Mouse (Mus musculus): ENCODE data around the gene Rab8a. TPM values are rescaled to one million over a fixed set of nuclear protein-coding genes. Genes with fewer than 3 reads are reported as not detected.
"Not testable (repeated sequence)": the region's sequence is repeated elsewhere in the genome, so short reads cannot be mapped to it uniquely, and the experiment has no call there.

The Rab8a gene
- 66.4 and 69.7 TPM in 2 replicates for polyA plus RNA-seq (2015; fragmentation: Nextera tagmentation; extraction: Ambion mirVana)

DNA sequence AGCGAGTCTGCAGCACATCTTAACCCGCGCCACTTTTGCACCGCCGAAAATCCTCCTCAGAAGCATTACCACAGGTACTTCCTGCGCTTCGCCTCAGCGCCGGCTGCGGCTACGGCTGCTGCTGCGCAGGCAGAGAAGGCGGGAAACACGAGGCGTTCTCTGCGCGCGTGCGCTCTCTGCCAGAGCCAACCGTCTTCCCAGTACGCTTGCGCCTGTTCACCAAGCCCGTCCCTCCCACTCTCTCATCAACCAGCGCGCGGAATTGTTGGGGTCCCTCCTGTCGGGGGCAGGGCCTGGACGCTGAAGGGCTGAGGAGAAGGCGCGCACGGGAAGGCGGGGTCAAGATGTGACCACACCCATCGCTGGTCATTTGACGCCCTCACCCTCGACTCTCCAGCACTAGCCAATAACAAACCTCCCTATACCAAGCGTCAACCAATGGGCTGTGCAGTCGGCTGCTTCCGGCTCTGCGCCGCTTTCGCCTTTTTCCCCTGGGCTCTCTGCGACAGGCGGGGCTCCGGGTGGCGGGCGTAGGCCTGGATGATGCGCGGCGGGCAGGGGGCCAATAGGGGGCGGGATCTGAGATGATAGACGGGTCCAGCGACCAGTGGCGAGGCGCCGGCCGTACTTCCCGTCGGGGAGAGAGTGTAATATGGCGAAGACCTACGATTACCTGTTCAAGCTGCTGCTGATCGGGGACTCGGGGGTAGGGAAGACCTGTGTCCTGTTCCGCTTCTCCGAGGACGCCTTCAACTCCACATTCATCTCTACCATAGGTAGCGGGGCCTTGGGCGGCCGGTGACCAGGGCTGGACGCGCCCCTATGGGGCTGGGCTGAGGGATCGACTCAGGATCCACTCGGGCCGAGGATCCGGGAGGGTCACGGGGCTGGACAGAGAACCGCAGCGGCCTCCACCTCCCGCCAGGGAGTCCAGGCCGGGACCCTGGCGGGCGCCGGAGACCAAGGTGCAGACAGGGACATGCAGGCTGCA, at the start of gene Rab8a:
Gene Rab8a (plus strand): TSS at position 494 of the 991 bp plus-strand sequence.
- H3K4me2 ChIP-seq: peak within 1 kb of the TSS; percentile 92
- H3K9ac ChIP-seq: peak within 1 kb of the TSS; percentile 88
- peak within 1 kb of the TSS; percentile 90 for H3K27ac ChIP-seq (replicated peaks)
- peaks cover 27% of the 10 kb centered on the region for H3K36me3 ChIP-seq (replicated peaks)
- ATAC-seq (ENCODE audit: insufficient read depth): peak; percentile 98
- peak within 1 kb of the TSS; percentile 81 for H3K4me3 ChIP-seq (replicated peaks)
- H3K27me3 ChIP-seq: no peaks in the 10 kb centered on the region
- H3K9me3 ChIP-seq (replicated peaks): no peaks in the 10 kb centered on the region
- H3K4me1 ChIP-seq (replicated peaks): peaks cover 64% of the 10 kb centered on the region
- WGBS (ENCODE audit: insufficient replicate concordance): under 1% methylated on average over 82 of the region's 82 CpGs

- Histone ChIP-seq H3K4me1 (replicated peaks) (no peaks in the 10 kb centered on the region), H3K36me3 (replicated peaks) (no peaks in the 10 kb centered on the region), H3K4me2 (no peak overlapping the region), H3K4me3 (replicated peaks) (no peak overlapping the region), H3K9ac (no peak overlapping the region), H3K27me3 (no peaks in the 10 kb centered on the region), H3K27ac (replicated peaks) (no peak overlapping the region), H3K9me3 (replicated peaks) (no peaks in the 10 kb centered on the region)
- 45% methylated on average over 3 of the region's 3 CpGs for WGBS (ENCODE audit: insufficient replicate concordance)
- ATAC-seq (ENCODE audit: insufficient read depth): no peak
These were observed 48.5 kb upstream of the Rab8a start for GRCm38 (mm10) chr8:72112486-72112885.

DNA sequence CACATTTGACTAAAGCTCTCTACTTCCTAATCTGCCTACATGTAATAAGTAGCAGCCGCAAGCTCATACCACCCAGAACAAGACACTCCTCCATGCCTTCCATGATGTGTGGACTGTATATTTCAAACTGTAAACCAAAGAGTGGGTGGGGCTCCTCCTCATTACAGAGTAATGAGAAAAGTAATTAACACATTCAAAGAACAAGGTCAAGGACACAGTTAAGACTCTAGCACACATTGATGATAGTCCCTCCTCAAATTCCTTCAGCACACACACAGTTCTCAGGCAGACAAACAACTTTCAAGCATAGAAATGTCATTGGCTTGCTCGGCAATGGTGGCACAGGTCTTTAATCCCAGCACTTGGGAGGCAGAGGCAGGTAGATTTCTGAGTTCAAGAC, 45.8 kb upstream of the Rab8a start:
- no peak overlapping the region for H3K9ac ChIP-seq
- no peaks in the 10 kb centered on the region for H3K27me3 ChIP-seq
- H3K4me3 ChIP-seq (replicated peaks): no peak overlapping the region
- whole genome bisulfite sequencing (ENCODE audit: insufficient replicate concordance): 63% methylated on average over 2 of the region's 2 CpGs
- H3K36me3 ChIP-seq (replicated peaks): no peaks in the 10 kb centered on the region
- H3K4me2 ChIP-seq: no peak overlapping the region
- H3K9me3 ChIP-seq (replicated peaks): no peaks in the 10 kb centered on the region
- H3K4me1 ChIP-seq (replicated peaks): no peaks in the 10 kb centered on the region
- H3K27ac ChIP-seq (replicated peaks): no peak overlapping the region
- ATAC-seq (ENCODE audit: insufficient read depth): no peak

- no peak for ATAC-seq (ENCODE audit: insufficient read depth)
- no peaks in the 10 kb centered on the region for H3K9me3 ChIP-seq (replicated peaks)
- no peaks in the 10 kb centered on the region for H3K36me3 ChIP-seq (replicated peaks)
- H3K27ac ChIP-seq (replicated peaks): no peak overlapping the region
- no peak overlapping the region for H3K4me3 ChIP-seq (replicated peaks)
- no peak overlapping the region for H3K9ac ChIP-seq
- H3K4me2 ChIP-seq: no peak overlapping the region
- WGBS (ENCODE audit: insufficient replicate concordance): 36% methylated on average over 4 of the region's 4 CpGs
- no peaks in the 10 kb centered on the region for H3K4me1 ChIP-seq (replicated peaks)
- H3K27me3 ChIP-seq: no peaks in the 10 kb centered on the region
These were observed 42.4 kb upstream of the Rab8a start for GRCm38 (mm10) chr8:72118616-72119015.

DNA sequence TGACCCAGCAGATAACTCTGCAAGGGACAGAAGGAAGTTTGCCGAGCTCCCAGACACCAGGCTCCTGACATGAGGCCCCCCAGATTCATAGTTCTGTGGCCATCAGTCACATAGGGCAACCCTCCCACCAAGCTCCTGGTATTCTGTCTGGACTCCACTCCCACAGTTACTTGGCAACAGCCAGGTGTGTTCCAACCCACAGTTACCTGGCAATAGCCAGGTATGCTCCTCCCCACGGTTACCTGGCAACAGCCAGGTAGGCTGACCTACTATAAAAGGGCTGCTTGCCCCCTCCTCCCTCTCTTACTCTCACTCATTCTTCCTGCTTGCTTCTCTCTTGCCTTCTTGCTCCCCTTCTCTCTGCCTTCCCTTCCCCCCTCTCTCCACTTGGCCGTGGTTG, 39.5 kb upstream of the Rab8a start:
- H3K27me3 ChIP-seq; ATAC-seq (ENCODE audit: insufficient read depth): not testable (repeated sequence)

DNA sequence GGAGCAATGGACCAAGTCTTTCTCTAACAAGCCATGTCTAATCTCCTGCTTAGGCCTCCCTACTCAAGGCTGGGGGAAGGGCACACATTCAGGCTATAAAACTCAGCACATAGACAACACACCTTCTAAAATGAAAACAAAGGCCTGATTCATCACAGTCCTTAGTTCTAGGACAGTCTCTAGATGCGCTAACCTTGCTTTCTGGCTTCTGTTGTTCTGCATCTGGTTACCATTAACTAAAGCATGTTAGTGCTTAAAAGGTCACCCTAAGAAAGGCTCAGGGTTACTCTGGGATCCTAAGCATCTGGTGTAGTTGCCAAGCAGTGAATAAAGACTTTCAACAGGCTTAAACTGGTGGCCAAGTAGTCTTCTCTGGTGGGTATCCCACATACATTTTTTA, 39.0 kb upstream of the Rab8a start:
- H3K27ac ChIP-seq (replicated peaks): no peak overlapping the region
- 63% methylated on average over 1 of the region's 1 CpGs for WGBS (ENCODE audit: insufficient replicate concordance)
- ATAC-seq (ENCODE audit: insufficient read depth): no peak

More for the DNA sequence above, 39.5 kb upstream of the Rab8a start:
- 31% methylated on average over 3 of the region's 3 CpGs for WGBS (ENCODE audit: insufficient replicate concordance)
- not testable (repeated sequence) for H3K4me3 ChIP-seq (replicated peaks); H3K4me2 ChIP-seq; H3K27ac ChIP-seq (replicated peaks); H3K9ac ChIP-seq; H3K4me1 ChIP-seq (replicated peaks); H3K36me3 ChIP-seq (replicated peaks); H3K9me3 ChIP-seq (replicated peaks)

GRCm38 (mm10) chr8:72127834-72128233, 33.2 kb upstream of the Rab8a start:
- no peak overlapping the region for H3K9ac ChIP-seq
- no peak for ATAC-seq (ENCODE audit: insufficient read depth)
- 47% methylated on average over 1 of the region's 1 CpGs for WGBS (ENCODE audit: insufficient replicate concordance)

More for the DNA sequence above, 39.0 kb upstream of the Rab8a start:
- Histone ChIP-seq H3K36me3 (replicated peaks) (no peaks in the 10 kb centered on the region), H3K4me1 (replicated peaks) (no peaks in the 10 kb centered on the region), H3K4me2 (no peak overlapping the region), H3K27me3 (no peaks in the 10 kb centered on the region), H3K4me3 (replicated peaks) (no peak overlapping the region), H3K9me3 (replicated peaks) (no peaks in the 10 kb centered on the region), H3K9ac (no peak overlapping the region)

DNA sequence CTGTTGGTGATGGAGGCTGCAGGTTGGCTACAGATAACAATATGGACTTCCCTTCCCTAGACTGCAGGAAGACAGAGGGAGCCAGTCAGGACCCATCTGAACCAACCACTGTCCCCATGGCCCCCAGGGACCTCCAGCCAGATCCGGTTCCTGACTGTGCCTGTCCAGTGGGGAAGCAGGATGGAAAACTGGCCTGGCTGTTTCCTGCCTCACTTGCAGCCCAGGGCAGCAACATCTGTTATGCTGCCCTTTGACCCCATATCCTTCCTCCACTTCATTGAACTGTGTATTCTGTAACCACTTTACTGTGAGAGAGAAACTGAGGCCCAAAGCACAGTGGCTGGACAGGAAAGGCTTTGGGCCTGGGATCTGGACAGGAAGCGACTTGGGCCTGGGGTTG, 29.7 kb upstream of the Rab8a start:
- Histone ChIP-seq H3K9ac (no peak overlapping the region), H3K9me3 (replicated peaks) (no peaks in the 10 kb centered on the region), H3K27ac (replicated peaks) (no peak overlapping the region; the same call in 1 of the 2 replicates), H3K36me3 (replicated peaks) (no peaks in the 10 kb centered on the region), H3K27me3 (peaks cover 30% of the 10 kb centered on the region), H3K4me2 (no peak overlapping the region), H3K4me3 (replicated peaks) (no peak overlapping the region), H3K4me1 (replicated peaks) (peaks cover 12% of the 10 kb centered on the region)
- peak; percentile 11; the same call in 1 of the 2 replicates for ATAC-seq (ENCODE audit: insufficient read depth)
- 49% methylated on average over 2 of the region's 2 CpGs for WGBS (ENCODE audit: insufficient replicate concordance)

More at GRCm38 (mm10) chr8:72127834-72128233, 33.2 kb upstream of the Rab8a start:
- Histone ChIP-seq H3K9me3 (replicated peaks) (no peaks in the 10 kb centered on the region), H3K27ac (replicated peaks) (no peak overlapping the region), H3K36me3 (replicated peaks) (no peaks in the 10 kb centered on the region), H3K4me3 (replicated peaks) (no peak overlapping the region), H3K27me3 (no peaks in the 10 kb centered on the region), H3K4me2 (no peak overlapping the region), H3K4me1 (replicated peaks) (no peaks in the 10 kb centered on the region; the same call in 1 of the 2 replicates)

GRCm38 (mm10) chr8:72131901-72132300, 29.1 kb upstream of the Rab8a start:
- WGBS (ENCODE audit: insufficient replicate concordance): 46% methylated on average over 2 of the region's 2 CpGs
- no peak overlapping the region for H3K4me2 ChIP-seq
- no peak for ATAC-seq (ENCODE audit: insufficient read depth)
- H3K4me3 ChIP-seq (replicated peaks): no peak overlapping the region
- no peaks in the 10 kb centered on the region for H3K9me3 ChIP-seq (replicated peaks)
- H3K9ac ChIP-seq: no peak overlapping the region
- H3K27ac ChIP-seq (replicated peaks): no peak overlapping the region; the same call in 1 of the 2 replicates
- no peaks in the 10 kb centered on the region for H3K36me3 ChIP-seq (replicated peaks)
- peaks cover 36% of the 10 kb centered on the region for H3K27me3 ChIP-seq
- peaks cover 19% of the 10 kb centered on the region for H3K4me1 ChIP-seq (replicated peaks)

DNA sequence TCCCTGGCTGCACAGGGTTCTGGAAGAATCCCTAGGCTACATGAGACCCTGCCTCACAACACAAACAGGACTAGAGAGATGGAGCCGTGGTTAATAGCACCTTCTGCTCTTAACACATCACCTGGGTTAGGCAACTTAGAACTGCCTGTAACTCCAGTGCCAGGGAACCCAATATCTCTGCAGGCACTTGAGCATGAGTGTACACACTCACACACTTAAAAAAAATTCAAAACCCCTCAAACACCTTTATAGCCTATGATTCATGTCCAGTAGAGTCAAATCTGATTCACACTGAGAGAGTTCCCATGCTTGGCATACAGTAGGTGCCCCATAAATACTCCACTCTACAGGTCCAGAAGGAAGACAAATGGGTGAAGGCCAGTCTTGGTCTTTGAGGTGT, 28.6 kb upstream of the Rab8a start:
- Histone ChIP-seq H3K9ac (no peak overlapping the region), H3K36me3 (replicated peaks) (no peaks in the 10 kb centered on the region), H3K27ac (replicated peaks) (no peak overlapping the region), H3K4me3 (replicated peaks) (no peak overlapping the region), H3K9me3 (replicated peaks) (no peaks in the 10 kb centered on the region), H3K4me1 (replicated peaks) (peaks cover 22% of the 10 kb centered on the region), H3K27me3 (peaks cover 41% of the 10 kb centered on the region), H3K4me2 (no peak overlapping the region)
- 50% methylated on average over 1 of the region's 1 CpGs for WGBS (ENCODE audit: insufficient replicate concordance)
- no peak for ATAC-seq (ENCODE audit: insufficient read depth)

DNA sequence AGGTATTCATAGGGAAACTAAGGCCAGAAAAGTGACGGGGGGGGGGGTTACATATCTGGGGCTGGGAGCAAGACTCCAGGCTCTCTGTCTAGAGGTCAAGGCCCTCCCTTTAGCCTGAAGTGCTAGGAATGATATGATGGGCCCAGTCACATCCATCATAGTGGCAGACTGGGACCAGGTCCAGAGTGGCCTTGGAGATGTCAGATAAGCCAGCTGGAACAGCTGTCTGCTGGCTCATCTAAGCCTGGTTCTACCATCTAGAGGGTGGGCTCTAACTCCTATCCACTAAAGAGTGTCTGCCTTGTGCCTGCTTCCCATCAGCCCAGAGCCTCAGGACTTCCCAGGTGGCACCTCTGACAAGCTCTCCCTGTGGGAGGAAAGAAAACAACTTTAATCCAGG, 28.1 kb upstream of the Rab8a start:
- no peak for ATAC-seq (ENCODE audit: insufficient read depth)
- WGBS (ENCODE audit: insufficient replicate concordance): 26% methylated on average over 1 of the region's 1 CpGs
- Histone ChIP-seq H3K4me3 (replicated peaks) (no peak overlapping the region), H3K27ac (replicated peaks) (no peak overlapping the region), H3K9ac (no peak overlapping the region), H3K4me1 (replicated peaks) (peaks cover 25% of the 10 kb centered on the region), H3K4me2 (no peak overlapping the region), H3K27me3 (peaks cover 46% of the 10 kb centered on the region), H3K9me3 (replicated peaks) (no peaks in the 10 kb centered on the region), H3K36me3 (replicated peaks) (no peaks in the 10 kb centered on the region)

All from liver, embryonic 15.5 days (tissue).